Mouse (Mus musculus): ENCODE results near the gene Fes.
"Not testable (repeated sequence)": the region's sequence is repeated elsewhere in the genome, so short reads cannot be mapped to it uniquely, and the experiment has no call there.

Fes gene

GRCm38 (mm10) chr7:80404101-80404894 is 16.6 kb upstream of the Fes start:
- DNase-seq = no peak

GRCm38 (mm10) chr7:80403551-80403950 is 15.8 kb upstream of the Fes start:
- peak; percentile 70 to 82 for DNase-seq

GRCm38 (mm10) chr7:80402651-80403321 is 15.0 kb upstream of the Fes start:
- peak; percentile 80 to 90 for DNase-seq

DNA sequence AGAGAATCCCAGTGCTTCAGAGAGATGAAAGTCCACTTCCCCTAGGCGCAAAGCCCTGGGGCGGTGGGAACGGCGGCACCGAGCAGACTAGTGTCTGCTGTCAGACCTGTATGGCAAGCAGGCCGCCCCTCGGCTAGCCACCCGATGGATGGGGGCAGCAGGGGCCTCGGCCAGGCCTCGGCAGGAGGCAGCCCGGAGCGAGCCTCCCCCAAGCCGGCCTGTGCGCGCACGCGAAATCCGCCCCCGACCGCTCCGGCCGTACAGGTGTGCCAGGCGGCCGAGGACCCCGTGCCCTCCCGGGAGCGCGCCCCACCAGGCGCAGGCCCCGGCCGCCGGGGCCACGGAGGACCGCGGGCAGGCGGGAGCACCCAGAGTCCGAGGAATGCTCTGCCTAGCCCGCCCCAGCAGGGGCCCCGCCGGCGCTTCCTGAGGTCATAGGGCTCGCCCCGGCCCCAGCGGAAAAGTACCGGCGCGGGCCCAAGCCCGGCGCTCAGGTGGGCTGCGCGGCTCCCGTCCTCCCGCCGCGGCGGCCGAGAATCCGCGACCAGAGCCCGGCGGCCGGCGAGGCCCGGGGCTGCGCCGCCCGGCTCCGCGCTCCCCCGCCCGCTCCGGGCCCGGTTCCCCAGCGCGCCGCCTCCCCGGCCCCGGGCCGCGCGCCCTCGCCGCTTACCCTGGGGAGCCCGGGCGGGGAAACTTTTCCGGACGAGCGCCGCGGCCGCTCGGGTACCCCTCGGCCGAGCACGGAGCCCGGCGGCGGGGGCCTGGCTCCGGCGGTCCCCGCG is 14.3 kb upstream of the Fes start:
- DNase-seq = peak; percentile 69 to 70

DNA sequence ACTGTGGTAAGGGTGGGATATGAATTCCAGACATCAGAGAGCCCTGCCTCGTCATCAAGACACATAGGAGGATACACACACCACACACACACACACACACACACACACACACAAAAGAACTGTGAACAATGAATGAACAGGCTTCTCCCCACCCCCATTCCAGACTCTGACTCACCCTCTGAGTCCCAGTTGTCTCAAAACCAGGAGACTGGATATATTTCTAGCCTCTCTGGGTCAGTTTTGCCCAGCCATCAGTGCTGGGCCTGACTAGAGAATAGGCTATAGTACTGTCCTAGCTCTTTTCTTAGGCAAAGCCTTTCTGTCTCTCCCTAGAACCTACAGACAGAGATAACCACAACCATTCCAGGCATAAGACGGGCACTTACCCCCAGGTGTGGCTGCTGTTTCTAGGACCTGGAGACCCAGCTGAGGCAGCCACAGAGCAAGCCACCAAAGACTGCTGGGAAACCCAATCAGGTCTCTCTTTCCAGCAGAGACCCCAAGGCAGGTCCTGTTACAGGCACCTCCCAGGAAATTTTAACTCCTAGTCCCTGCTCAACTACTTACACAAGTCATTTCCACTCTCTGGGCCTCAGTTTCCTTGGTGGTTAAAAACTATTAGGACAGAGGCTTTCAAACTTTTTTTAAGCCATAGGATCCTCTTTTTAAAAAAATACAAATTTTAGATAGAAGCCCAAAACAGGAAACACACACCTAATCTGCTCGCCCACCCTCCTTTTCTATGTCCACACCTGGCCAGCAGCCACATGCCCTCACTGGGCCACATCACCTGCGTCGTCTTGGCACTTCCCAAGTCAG is 13.5 kb upstream of the Fes start:
- peak; percentile 30 to 36 for DNase-seq

DNA sequence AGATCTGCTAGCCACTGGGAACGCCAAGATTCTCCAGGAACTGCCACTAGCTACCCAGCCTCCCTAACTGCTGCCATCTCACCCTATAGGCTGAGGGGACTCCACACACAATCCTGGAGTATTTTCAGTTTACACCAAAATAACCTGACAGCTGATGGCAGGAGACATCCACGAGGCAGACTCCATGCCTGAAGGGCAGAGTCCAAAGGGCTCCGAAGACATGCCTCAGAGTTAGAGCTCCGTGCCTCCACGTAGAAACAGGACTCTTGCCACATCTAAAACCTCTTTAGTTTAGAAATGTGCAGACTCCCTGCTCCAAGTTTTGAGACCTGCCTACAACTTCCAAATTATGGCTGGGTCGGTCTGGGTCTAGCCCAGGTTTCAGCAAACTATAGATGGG is 12.8 kb upstream of the Fes start:
- no peak for DNase-seq

GRCm38 (mm10) chr7:80400099-80400498 is 12.4 kb upstream of the Fes start:
- peak; percentile 83 to 84 for DNase-seq

GRCm38 (mm10) chr7:80398654-80399444 is 11.1 kb upstream of the Fes start:
- peak; percentile 43 to 46 for DNase-seq

DNA sequence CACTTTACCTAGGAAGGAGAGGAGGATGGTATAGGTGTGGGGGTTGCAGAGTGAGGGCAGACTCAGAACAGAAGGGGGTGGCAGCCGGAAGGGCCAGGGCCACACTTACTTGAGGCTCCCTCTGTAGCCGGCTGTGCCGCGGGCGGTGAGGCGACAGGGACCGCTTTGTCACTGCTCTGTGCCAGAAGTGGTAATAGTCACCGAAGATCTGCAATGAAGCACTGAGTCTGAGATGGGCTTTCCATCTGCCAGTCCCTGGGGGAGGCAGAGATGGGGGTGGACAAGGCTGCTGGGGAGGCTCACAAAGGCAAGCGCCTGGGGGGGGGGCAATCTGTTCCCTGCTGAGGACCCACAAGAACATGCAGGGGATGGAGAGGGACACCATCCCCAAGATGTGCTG is 10.2 kb upstream of the Fes start:
- DNase-seq = no peak

GRCm38 (mm10) chr7:80396427-80396826 is 8.7 kb upstream of the Fes start:
- DNase-seq = not testable (repeated sequence)

DNA sequence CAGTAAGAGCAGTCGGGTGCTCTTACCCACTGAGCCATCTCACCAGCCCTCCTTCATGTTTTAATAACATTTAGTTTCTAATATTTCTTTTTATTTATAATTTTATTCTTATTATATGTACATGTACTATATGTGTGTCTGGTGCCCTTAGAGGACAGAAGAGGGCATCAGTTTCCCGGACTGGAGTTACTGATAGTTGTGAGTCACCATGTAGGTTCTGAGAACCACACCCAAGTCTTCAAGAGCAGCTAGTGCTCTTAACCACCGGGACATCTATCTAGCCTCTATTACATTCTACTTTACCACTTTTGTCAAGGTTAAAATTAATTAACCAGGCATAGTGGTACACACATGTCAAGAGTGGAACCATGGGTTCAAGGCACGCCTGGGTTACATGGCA is 6.9 kb upstream of the Fes start:
- no peak for DNase-seq

DNA sequence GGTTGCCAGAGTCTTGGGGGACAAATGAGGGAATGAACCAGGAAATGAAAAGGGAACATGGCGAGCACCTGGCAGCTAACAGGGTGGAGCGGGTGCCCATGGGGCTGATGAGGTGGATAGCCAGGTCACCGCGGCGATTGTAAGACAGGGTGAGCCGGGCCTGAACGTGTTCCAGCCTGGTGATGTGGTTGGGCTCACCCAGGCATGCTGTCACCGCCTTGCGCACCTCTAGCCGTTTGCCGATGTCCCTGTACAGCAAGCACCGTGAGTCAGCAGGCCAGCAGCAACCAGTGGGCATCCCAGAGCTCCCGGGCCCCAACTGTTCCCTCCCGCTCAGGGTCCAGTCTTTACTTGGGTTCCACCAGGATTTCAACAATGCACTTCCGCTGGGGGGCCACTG is 4.4 kb upstream of the Fes start:
- no peak for DNase-seq

DNA sequence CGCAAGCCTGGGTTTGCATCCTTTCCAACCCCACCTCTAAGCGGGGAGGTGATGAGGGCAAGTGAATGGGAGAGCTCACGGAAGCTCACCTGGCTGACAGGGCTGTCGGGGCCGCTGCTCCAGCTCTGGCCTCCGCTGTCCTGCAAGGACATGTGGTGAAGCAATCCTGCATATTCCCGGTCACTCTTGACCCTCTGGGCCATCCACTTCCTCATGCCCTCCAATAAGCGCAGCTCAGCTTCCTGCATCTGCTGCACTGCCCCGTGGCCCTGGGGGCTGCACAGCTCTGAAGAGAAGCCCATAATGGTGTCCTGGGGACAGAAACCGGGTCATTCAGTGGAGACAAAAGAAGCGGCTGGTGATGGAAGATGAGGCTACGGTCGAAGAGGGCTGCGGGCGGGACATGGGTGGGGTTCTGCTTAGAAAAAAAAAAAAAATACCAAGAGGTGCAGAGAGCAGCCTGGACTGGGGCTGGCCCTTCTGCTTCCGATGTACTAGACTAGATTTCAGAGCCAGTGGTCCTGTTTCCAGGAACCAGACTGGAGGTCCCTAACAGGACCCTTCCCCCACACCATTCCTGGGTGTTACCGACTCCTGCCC is 613 bp downstream of the Fes start:
- DNase-seq = no peak

- peak; percentile 92 to 96 for DNase-seq
Measured at GRCm38 (mm10) chr7:80386235-80386930, 1.4 kb downstream of the Fes start.

GRCm38 (mm10) chr7:80382919-80383318 is 4.8 kb downstream of the Fes start:
- no peak for DNase-seq

- peak in 1 of 2 experiments; percentile 70 for DNase-seq
Measured at GRCm38 (mm10) chr7:80379531-80379930, 8.2 kb downstream of the Fes start.

- DNase-seq = peak; percentile 88 to 89
Measured at GRCm38 (mm10) chr7:80377471-80377870, 10.3 kb downstream of the Fes start.

DNA sequence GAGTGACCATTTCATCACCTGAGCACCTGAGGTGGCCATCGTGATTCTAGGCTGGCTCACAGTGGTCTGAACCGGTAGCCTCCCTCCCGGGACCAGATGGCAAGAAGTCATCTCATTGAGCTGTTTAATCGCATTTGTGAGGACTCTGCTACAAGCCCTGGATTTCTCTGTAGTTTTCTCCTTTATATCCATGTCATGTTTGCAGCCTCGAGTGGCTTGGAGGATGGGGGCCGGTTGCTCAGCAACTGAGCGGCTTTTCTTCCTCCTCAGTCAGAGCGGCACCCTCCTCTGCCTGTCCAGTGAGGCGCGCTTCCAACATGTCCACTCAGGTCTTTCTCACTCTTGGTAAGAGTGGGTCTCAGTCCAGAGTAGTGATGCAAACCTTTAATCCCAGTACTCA is 11.6 kb downstream of the Fes start:
- DNase-seq = no peak

- no peak for DNase-seq
Measured at GRCm38 (mm10) chr7:80375376-80376039, 12.2 kb downstream of the Fes start.

DNA sequence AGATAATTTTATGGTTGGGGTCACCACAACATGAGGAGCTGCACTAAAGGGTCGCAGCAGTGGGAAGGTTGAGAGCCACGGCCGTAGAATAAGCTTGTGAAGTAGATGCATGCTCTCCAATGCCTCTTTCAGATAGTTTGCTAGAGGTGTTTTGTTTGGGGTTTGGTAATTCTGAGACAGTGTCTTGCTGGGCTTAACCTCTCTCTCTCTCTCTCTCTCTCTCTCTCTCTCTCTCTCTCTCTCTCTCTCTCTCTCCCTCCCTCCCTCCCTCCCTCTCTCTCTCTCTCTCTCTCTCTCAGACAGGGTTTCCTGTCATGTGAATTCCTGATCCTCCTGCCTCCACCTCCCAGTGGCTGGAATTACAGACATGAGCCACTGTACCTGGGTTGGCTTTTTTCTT is 13.0 kb downstream of the Fes start:
- no peak for DNase-seq
